In the genomic region with DNA sequence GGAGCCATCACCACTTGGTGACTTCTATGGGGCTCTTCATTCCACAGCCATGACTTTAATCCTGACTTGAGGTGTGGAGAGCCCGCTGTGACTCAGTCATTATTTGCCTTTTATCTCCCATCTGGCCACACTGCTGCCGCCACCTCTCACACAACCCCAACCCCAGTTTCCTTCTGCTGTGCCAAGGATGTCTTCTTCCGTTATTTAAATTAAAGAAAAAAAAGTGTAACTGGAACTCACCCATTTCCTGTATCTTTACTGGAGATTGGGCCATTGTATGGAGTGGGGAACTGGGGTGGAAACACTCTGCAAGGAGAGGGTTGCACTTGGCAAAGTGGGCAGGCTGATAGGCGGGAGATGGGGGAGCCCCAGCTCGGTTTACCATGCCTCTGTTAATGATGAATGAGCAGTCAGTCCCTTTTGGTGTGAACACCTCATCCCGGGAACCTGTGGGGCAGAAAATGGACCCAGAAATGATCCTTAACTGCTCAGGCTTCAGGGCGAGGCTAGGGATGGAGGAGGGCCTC, we compare ENCODE assay signal across 7 mouse cellular contexts. TPM values are rescaled to one million over a fixed set of nuclear protein-coding genes. Genes with fewer than 3 reads are reported as not detected.
A peak's percentile ranks its signal among the peaks of the same experiment; 100 is the strongest.
DNase-seq lines count a peak whose midpoint lies in the region; ATAC-seq lines count a peak whose summit lies in the region.

No protein-coding gene starts in this region.

- peak overlapping the region; percentile 98 for H3K4me2 ChIP-seq in forebrain, embryonic 15.5 days (replicated peaks)
- H3K4me2 ChIP-seq in liver, embryonic 15.5 days, result peak overlapping the region; percentile 93

- H3K4me3 ChIP-seq in forebrain, embryonic 15.5 days, result peak overlapping the region; percentile 85
- peak overlapping the region; percentile 63 for H3K4me3 ChIP-seq in liver, embryonic 15.5 days (replicated peaks)

- H3K36me3 ChIP-seq in forebrain, embryonic 15.5 days, result peaks cover 36% of the 10 kb centered on the region
- H3K36me3 ChIP-seq in liver, embryonic 15.5 days (replicated peaks), result peaks cover 41% of the 10 kb centered on the region

- H3K9me3 ChIP-seq in forebrain, embryonic 15.5 days, result no peaks in the 10 kb centered on the region
- H3K9me3 ChIP-seq in liver, embryonic 15.5 days (replicated peaks), result no peaks in the 10 kb centered on the region

- peak overlapping the region; percentile 87; the same call in 1 of the 2 replicates for H3K9ac ChIP-seq in forebrain, embryonic 15.5 days (replicated peaks)
- no peak overlapping the region for H3K9ac ChIP-seq in liver, embryonic 15.5 days

- no peaks in the 10 kb centered on the region; the same call in 1 of the 2 replicates for H3K27me3 ChIP-seq in forebrain, embryonic 15.5 days
- H3K27me3 ChIP-seq in liver, embryonic 15.5 days, result no peaks in the 10 kb centered on the region

- H3K4me1 ChIP-seq in forebrain, embryonic 15.5 days, result peaks cover 38% of the 10 kb centered on the region
- H3K4me1 ChIP-seq in liver, embryonic 15.5 days (replicated peaks), result peaks cover 52% of the 10 kb centered on the region

- WGBS in forebrain, embryonic 15.5 days, result 50% methylated on average over 7 of the region's 7 CpGs
- WGBS in liver, embryonic 15.5 days (ENCODE audit: insufficient replicate concordance), result 17% methylated on average over 7 of the region's 7 CpGs

- ATAC-seq in forebrain, embryonic 15.5 days (replicated peaks), result peak; percentile 36
- no peak for ATAC-seq in liver, embryonic 15.5 days (ENCODE audit: insufficient read depth)

- peak; percentile 28 for DNase-seq in thymus, postnatal 4 days
- DNase-seq in thymus, postnatal 14 days, result no peak
- DNase-seq in retina, embryonic 14.5 days (ENCODE audit: low spot score), result no peak
- no peak for DNase-seq in spleen, postnatal 36 days (ENCODE audit: low spot score in 2 of 2)
- no peak for DNase-seq in cerebellum, postnatal 10 days

- peak overlapping the region; percentile 93 for H3K27ac ChIP-seq in forebrain, embryonic 15.5 days (replicated peaks)
- H3K27ac ChIP-seq in liver, embryonic 15.5 days (replicated peaks), result peak overlapping the region; percentile 66; the same call in 1 of the 2 replicates

RNA-seq across cellular contexts. Expression of a gene that starts 0.3 kb away (rescaled TPM):
- polyA plus RNA-seq in forebrain, embryonic 15.5 days (2015; fragmentation: Nextera tagmentation; extraction: Ambion mirVana), result 22.3 and 24.6 TPM in 2 replicates
- 2.4 and 2.9 TPM in 2 replicates for polyA plus RNA-seq in liver, embryonic 15.5 days (2015; fragmentation: Nextera tagmentation; extraction: Ambion mirVana)

RNA-seq across cellular contexts. Expression of a gene that starts 5.3 kb away (rescaled TPM):
- 116 and 120 TPM in 2 replicates for polyA plus RNA-seq in forebrain, embryonic 15.5 days (2015; fragmentation: Nextera tagmentation; extraction: Ambion mirVana)
- 53.0 and 53.7 TPM in 2 replicates for polyA plus RNA-seq in liver, embryonic 15.5 days (2015; fragmentation: Nextera tagmentation; extraction: Ambion mirVana)

RNA-seq across cellular contexts. Expression of a gene that starts 18.0 kb away (rescaled TPM):
- 26.5 and 26.9 TPM in 2 replicates for polyA plus RNA-seq in forebrain, embryonic 15.5 days (2015; fragmentation: Nextera tagmentation; extraction: Ambion mirVana)
- 8.5 and 10.1 TPM in 2 replicates for polyA plus RNA-seq in liver, embryonic 15.5 days (2015; fragmentation: Nextera tagmentation; extraction: Ambion mirVana)

RNA-seq across cellular contexts. Expression of a gene that starts 20.1 kb away (rescaled TPM):
- 39.2 and 42.7 TPM in 2 replicates for polyA plus RNA-seq in forebrain, embryonic 15.5 days (2015; fragmentation: Nextera tagmentation; extraction: Ambion mirVana)
- 26.1 and 26.2 TPM in 2 replicates for polyA plus RNA-seq in liver, embryonic 15.5 days (2015; fragmentation: Nextera tagmentation; extraction: Ambion mirVana)

RNA-seq across cellular contexts. Expression of a gene that starts 22.6 kb away (rescaled TPM):
- 30.1 and 34.3 TPM in 2 replicates for polyA plus RNA-seq in forebrain, embryonic 15.5 days (2015; fragmentation: Nextera tagmentation; extraction: Ambion mirVana)
- polyA plus RNA-seq in liver, embryonic 15.5 days (2015; fragmentation: Nextera tagmentation; extraction: Ambion mirVana), result 0.43 and 0.45 TPM in 2 replicates
